Mouse (Mus musculus) forebrain, embryonic 12.5 days (tissue): ENCODE results near the gene Fhl2. TPM values are rescaled to one million over a fixed set of nuclear protein-coding genes. Genes with fewer than 3 reads are reported as not detected.

Source experiments
- ATAC-seq: fragments of 200-750 bp; cut with Nextera tagmentation; 2 replicates; pipeline ENCODE4 v1.8.0; 2017; ENCODE audit warnings: moderate TSS enrichment; ENCODE audit not compliant: low FRiP score
- H3K27ac ChIP-seq: fragments of 300-500 bp; sonication (generic); 2 replicates; pipeline ENCODE4 v1.5.1; 2016; ENCODE audit warnings: mild to moderate bottlenecking
- H3K27me3 ChIP-seq: fragments of 300-500 bp; sonication (generic); 2 replicates; pipeline ENCODE4 v1.6.1; 2016; ENCODE audit warnings: mild to moderate bottlenecking
- H3K36me3 ChIP-seq: fragments of 300-500 bp; sonication (generic); replicated peaks from 2 replicates; pipeline ENCODE4 v1.6.1; 2016; ENCODE audit warnings: mild to moderate bottlenecking
- H3K4me1 ChIP-seq: fragments of 300-500 bp; sonication (generic); 2 replicates; pipeline ENCODE4 v1.6.1; 2016
- H3K4me2 ChIP-seq: fragments of 300-500 bp; sonication (generic); 2 replicates; pipeline ENCODE4 v1.6.1; 2016; ENCODE audit warnings: mild to moderate bottlenecking, moderate library complexity
- H3K4me3 ChIP-seq: fragments of 300-500 bp; sonication (generic); replicated peaks from 2 replicates; pipeline ENCODE4 v1.5.1; 2016; ENCODE audit warnings: mild to moderate bottlenecking
- H3K9ac ChIP-seq: fragments of 300-500 bp; sonication (generic); 2 replicates; pipeline ENCODE4 v1.6.1; 2016; ENCODE audit warnings: mild to moderate bottlenecking
- H3K9me3 ChIP-seq: fragments of 300-500 bp; sonication (generic); 2 replicates; pipeline ENCODE4 v1.6.1; 2016
- WGBS: fragments of 180-500 bp; shearing (Covaris S2); methylation state at CpG from one replicate; pipeline ENCODE4 v1.1.7; 2016; 5-methylcytosine and 5-hydroxymethylcytosine counted together
- polyA plus RNA-seq: library from polyadenylated mRNA; unstranded; fragments of >200 nt; fragmentation: Nextera tagmentation; extraction: Ambion mirVana; gene quantifications from 2 replicates; pipeline ENCODE4 v1.2.1, GENCODE M21; 2016

Gene Fhl2
- polyA plus RNA-seq, 1 experiment from 2014 or later: 4.3 TPM

GRCm38 (mm10) chr1:43163467-43164418, 33.0 kb downstream of the Fhl2 start:
- Histone ChIP-seq H3K36me3 (no peaks in the 10 kb centered on the region), H3K9ac (peak overlapping the region; percentile 72), H3K27me3 (peaks cover 28% of the 10 kb centered on the region), H3K27ac (no peak overlapping the region), H3K4me1 (peaks cover 3% of the 10 kb centered on the region), H3K4me3 (peak overlapping the region; percentile 63), H3K4me2 (peak overlapping the region; percentile 94), H3K9me3 (no peaks in the 10 kb centered on the region)
- WGBS: 4% methylated on average over 60 of the region's 61 CpGs
- peak; percentile 88 for ATAC-seq

DNA sequence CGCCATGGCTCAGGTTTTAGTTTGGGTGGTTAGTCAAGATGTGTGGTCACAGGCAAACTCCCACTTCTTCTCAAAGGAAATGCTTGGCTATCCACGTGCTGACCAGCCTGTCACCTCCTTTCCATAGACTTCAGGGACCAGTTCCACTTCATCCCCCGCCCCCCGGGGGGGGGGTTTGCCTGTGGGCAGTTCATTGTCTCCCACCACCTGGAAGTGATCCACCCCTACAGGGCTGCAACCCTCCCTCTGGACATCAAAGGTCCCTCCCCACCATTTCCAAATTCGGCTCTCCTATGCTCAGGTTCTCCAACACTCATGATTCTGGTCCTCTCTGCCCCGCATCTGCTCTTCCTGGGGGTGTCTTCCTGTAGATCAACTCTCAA, 33.7 kb downstream of the Fhl2 start:
- peaks cover 3% of the 10 kb centered on the region for H3K4me1 ChIP-seq
- no peak overlapping the region for H3K27ac ChIP-seq
- H3K9ac ChIP-seq: peak overlapping the region; percentile 72; the same call in 1 of the 2 replicates
- H3K9me3 ChIP-seq: no peaks in the 10 kb centered on the region
- H3K4me3 ChIP-seq: peak overlapping the region; percentile 63
- ATAC-seq: peak; percentile 59
- WGBS: 5% methylated on average over 4 of the region's 6 CpGs
- peaks cover 28% of the 10 kb centered on the region for H3K27me3 ChIP-seq
- H3K36me3 ChIP-seq: no peaks in the 10 kb centered on the region
- peak overlapping the region; percentile 94 for H3K4me2 ChIP-seq

DNA sequence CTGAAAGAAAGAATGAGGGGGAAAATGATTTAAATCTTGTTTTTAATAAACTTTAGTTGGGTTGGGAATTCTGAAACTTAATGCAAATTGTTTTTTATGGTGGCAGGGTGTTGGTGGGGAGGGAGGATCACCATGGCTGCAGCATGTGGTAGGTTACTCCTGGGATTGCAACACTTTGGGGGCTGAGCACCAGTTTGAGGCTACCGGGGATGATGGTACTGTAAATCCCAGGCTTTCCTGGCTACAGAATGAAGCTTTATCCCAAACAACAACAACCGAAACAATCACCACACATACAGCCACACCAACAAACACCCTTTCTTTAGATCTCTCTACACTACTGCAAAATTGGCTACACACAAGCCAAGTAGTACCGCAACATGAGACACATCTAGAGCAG, 34.4 kb downstream of the Fhl2 start:
- Histone ChIP-seq H3K4me1 (peaks cover 3% of the 10 kb centered on the region; the same call in 1 of the 2 replicates), H3K9me3 (no peaks in the 10 kb centered on the region), H3K27me3 (peaks cover 28% of the 10 kb centered on the region), H3K4me2 (no peak overlapping the region), H3K9ac (no peak overlapping the region), H3K36me3 (no peaks in the 10 kb centered on the region), H3K27ac (no peak overlapping the region), H3K4me3 (no peak overlapping the region)
- no peak for ATAC-seq
- WGBS: 90% methylated on average over 3 of the region's 3 CpGs

- no peak overlapping the region for H3K4me3 ChIP-seq
- no peak for ATAC-seq
- H3K27ac ChIP-seq: no peak overlapping the region
- no peaks in the 10 kb centered on the region for H3K9me3 ChIP-seq
- H3K4me2 ChIP-seq: no peak overlapping the region
- H3K36me3 ChIP-seq: no peaks in the 10 kb centered on the region
- H3K27me3 ChIP-seq: peaks cover 22% of the 10 kb centered on the region
- no peak overlapping the region for H3K9ac ChIP-seq
- WGBS: 82% methylated on average over 4 of the region's 4 CpGs
- H3K4me1 ChIP-seq: peaks cover 3% of the 10 kb centered on the region; the same call in 1 of the 2 replicates
Observed at GRCm38 (mm10) chr1:43159429-43159828, 37.4 kb downstream of the Fhl2 start.

DNA sequence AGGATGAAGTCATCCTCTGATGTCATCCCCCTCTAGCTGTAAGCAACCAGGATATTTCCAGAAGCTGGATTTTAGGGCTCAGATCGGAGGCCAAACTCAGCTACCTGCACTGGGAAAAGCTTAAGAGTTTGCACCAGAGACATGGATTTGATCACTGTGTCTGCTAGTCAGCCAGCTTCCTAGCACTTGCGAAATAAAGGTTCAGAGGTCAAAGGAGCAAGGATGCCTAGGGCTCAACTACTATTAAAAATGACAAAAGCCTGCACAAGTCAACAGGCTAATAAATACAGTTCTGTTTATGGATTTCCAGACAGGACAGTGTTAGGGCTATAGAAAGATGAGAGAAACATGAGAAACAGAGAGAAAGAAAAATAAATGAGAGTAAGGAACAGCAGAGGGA, 38.9 kb downstream of the Fhl2 start:
- ATAC-seq: no peak
- H3K4me3 ChIP-seq: no peak overlapping the region
- no peak overlapping the region for H3K27ac ChIP-seq
- H3K9me3 ChIP-seq: no peaks in the 10 kb centered on the region
- no peaks in the 10 kb centered on the region for H3K36me3 ChIP-seq
- H3K4me2 ChIP-seq: no peak overlapping the region
- peaks cover under 1% of the 10 kb centered on the region; the same call in 1 of the 2 replicates for H3K4me1 ChIP-seq
- H3K27me3 ChIP-seq: peaks cover 9% of the 10 kb centered on the region; the same call in 1 of the 2 replicates
- H3K9ac ChIP-seq: no peak overlapping the region
- WGBS: 86% methylated on average over 2 of the region's 2 CpGs

DNA sequence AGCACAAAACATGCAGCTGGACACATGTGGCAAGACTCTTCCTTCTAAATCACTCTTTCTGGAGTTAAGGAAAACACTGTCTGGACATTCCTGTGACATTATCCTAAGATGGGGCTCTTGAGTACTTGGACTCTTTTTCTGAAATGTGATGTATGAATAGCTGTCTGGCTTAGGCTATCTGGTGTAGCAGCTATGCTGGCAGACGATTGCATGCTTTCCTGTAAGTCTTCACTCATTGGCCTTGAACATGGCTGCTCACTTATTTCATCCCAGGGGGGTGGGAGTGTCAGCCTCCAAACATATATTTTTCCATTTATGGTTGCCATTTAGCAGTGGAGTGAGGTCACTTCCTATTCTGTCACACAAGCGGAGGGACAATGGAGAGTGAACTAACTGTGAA, 42.3 kb downstream of the Fhl2 start:
- H3K9me3 ChIP-seq: no peaks in the 10 kb centered on the region
- H3K4me3 ChIP-seq: no peak overlapping the region
- ATAC-seq: no peak
- no peak overlapping the region for H3K9ac ChIP-seq
- WGBS: 84% methylated on average over 2 of the region's 2 CpGs
- H3K27ac ChIP-seq: no peak overlapping the region
- no peaks in the 10 kb centered on the region for H3K36me3 ChIP-seq
- no peaks in the 10 kb centered on the region for H3K27me3 ChIP-seq
- H3K4me1 ChIP-seq: no peaks in the 10 kb centered on the region
- no peak overlapping the region for H3K4me2 ChIP-seq

DNA sequence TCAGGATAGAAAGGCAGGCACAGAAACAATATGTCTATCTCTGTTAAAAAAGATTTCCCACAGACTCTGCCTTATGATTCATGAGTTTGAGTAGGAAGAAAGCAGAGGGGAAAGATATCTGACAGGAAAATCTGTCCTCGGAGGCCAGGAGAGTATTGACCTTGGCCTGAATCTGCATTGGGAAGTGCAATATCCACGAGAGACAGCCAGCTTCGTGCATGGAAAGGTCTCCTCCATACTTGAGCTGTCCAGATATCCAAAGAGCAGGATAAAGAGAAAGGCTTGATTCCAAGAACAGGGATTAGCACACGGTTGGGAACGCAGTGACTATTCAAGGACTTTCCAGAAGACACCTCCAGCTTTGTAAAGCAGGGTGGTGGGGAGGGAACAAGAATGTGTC, 43.2 kb downstream of the Fhl2 start:
- no peak overlapping the region for H3K27ac ChIP-seq
- no peaks in the 10 kb centered on the region for H3K9me3 ChIP-seq
- 77% methylated on average over 5 of the region's 5 CpGs for WGBS
- no peak for ATAC-seq
- H3K27me3 ChIP-seq: no peaks in the 10 kb centered on the region
- no peak overlapping the region for H3K4me3 ChIP-seq
- no peaks in the 10 kb centered on the region for H3K36me3 ChIP-seq
- H3K4me2 ChIP-seq: no peak overlapping the region
- H3K9ac ChIP-seq: no peak overlapping the region
- no peaks in the 10 kb centered on the region for H3K4me1 ChIP-seq

- H3K9ac ChIP-seq: no peak overlapping the region
- no peak overlapping the region for H3K4me2 ChIP-seq
- H3K27ac ChIP-seq: no peak overlapping the region
- no peak overlapping the region for H3K4me3 ChIP-seq
- no peaks in the 10 kb centered on the region for H3K9me3 ChIP-seq
- H3K27me3 ChIP-seq: no peaks in the 10 kb centered on the region
- no peaks in the 10 kb centered on the region for H3K36me3 ChIP-seq
- WGBS: 90% methylated on average over 4 of the region's 4 CpGs
- ATAC-seq: no peak
- no peaks in the 10 kb centered on the region for H3K4me1 ChIP-seq
Observed at GRCm38 (mm10) chr1:43152626-43153025, 44.2 kb downstream of the Fhl2 start.

DNA sequence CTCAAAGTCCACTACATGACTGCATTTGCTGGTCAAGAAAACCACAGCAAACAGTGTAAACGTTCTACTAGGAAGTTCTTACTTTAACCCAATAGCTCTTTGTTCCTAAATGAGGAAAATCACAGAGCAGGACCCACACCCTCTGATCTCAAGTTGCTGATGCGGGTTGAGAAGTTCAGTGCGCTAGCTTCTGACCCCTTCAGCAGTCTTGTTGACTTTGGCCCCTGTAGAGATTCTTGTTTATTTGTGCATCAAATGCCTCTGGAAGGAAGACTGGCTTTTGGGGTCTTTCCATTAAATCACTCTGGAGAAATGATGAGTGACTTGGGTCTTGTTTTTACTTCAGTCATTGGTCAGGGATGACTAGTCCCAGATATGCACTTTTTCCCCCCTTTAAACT, 46.6 kb downstream of the Fhl2 start:
- no peaks in the 10 kb centered on the region for H3K9me3 ChIP-seq
- no peak overlapping the region for H3K9ac ChIP-seq
- no peak for ATAC-seq
- no peaks in the 10 kb centered on the region for H3K36me3 ChIP-seq
- no peak overlapping the region for H3K4me3 ChIP-seq
- no peak overlapping the region for H3K27ac ChIP-seq
- WGBS: 85% methylated on average over 3 of the region's 3 CpGs
- H3K4me2 ChIP-seq: no peak overlapping the region
- H3K27me3 ChIP-seq: no peaks in the 10 kb centered on the region
- no peaks in the 10 kb centered on the region for H3K4me1 ChIP-seq

DNA sequence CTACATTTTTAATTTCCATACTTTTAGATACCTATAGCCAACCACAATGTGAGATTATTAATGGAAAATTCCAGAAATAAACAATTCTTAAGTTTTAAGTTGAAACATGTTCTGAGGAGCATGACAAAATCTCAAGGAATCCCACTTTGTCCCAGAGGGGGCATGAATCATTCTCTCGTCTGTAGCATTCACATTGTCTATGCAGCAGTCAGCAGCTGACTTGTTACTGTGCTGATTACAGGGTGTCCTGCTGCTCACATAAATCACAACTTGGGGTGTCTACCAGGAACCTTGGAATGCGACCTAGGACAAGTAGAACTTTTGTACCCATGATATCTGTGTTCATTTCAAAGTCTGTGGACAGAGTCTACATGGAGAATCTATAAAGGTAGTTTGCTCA, 49.3 kb downstream of the Fhl2 start:
- Histone ChIP-seq H3K4me3 (no peak overlapping the region), H3K9ac (no peak overlapping the region), H3K4me1 (no peaks in the 10 kb centered on the region), H3K9me3 (no peaks in the 10 kb centered on the region), H3K27me3 (no peaks in the 10 kb centered on the region), H3K27ac (no peak overlapping the region), H3K4me2 (no peak overlapping the region), H3K36me3 (no peaks in the 10 kb centered on the region)
- ATAC-seq: no peak
- 72% methylated on average over 2 of the region's 2 CpGs for WGBS

DNA sequence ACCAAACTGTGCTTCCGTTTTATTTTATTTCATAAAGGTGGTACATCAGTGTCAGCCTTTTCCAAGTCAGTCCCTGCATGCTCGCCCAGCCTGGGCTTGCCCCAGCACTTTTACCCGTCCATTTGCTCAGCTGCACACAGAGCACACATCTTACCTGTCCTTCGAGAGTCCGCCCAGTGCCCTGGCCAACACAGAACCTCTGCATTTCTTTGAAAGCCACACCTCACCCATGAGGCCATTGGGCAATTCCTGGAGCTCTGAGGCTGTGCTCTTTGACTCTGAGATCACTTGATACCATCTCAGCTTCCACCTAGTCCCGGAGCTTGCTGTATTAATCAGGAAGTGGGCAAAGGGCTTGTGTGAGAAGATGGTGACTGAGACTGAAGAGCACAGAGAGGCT, 51.4 kb downstream of the Fhl2 start:
- H3K4me2 ChIP-seq: no peak overlapping the region
- H3K27me3 ChIP-seq: no peaks in the 10 kb centered on the region
- no peak overlapping the region for H3K27ac ChIP-seq
- no peaks in the 10 kb centered on the region for H3K9me3 ChIP-seq
- no peak overlapping the region for H3K4me3 ChIP-seq
- no peak for ATAC-seq
- no peaks in the 10 kb centered on the region for H3K4me1 ChIP-seq
- no peaks in the 10 kb centered on the region for H3K36me3 ChIP-seq
- WGBS: 90% methylated on average over 6 of the region's 6 CpGs
- no peak overlapping the region for H3K9ac ChIP-seq

GRCm38 (mm10) chr1:43144338-43144906, 52.4 kb downstream of the Fhl2 start:
- no peak overlapping the region for H3K27ac ChIP-seq
- WGBS: 89% methylated on average over 8 of the region's 8 CpGs

DNA sequence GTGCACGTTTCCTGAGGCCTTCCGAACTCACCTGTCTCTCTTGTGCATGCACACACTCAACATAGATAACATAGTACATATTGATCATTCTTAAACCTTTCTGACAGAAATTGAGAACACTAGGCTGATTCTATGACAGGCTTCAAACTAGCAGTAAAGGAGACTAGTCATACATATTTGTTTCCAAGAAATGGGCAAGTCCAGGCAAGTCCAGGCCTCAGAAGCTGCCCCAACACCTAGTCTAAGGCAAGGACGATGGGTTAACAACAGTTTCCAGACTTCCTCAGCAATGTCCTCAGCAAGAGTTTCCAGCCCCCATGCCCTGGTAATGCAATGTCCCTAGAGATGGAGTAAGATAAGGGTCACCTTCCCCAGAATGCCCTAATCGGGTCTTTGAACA, 53.0 kb downstream of the Fhl2 start:
- Histone ChIP-seq H3K36me3 (no peaks in the 10 kb centered on the region), H3K4me2 (no peak overlapping the region), H3K9ac (no peak overlapping the region), H3K27ac (no peak overlapping the region), H3K27me3 (no peaks in the 10 kb centered on the region), H3K4me1 (no peaks in the 10 kb centered on the region), H3K9me3 (no peaks in the 10 kb centered on the region), H3K4me3 (no peak overlapping the region)
- WGBS: 90% methylated on average over 4 of the region's 4 CpGs
- no peak for ATAC-seq

More at GRCm38 (mm10) chr1:43144338-43144906, 52.4 kb downstream of the Fhl2 start:
- no peaks in the 10 kb centered on the region for H3K36me3 ChIP-seq
- no peaks in the 10 kb centered on the region for H3K9me3 ChIP-seq
- no peak overlapping the region for H3K4me3 ChIP-seq
- H3K9ac ChIP-seq: no peak overlapping the region
- H3K4me1 ChIP-seq: no peaks in the 10 kb centered on the region
- no peak overlapping the region for H3K4me2 ChIP-seq
- no peak for ATAC-seq
- H3K27me3 ChIP-seq: no peaks in the 10 kb centered on the region
